Mouse (Mus musculus) MEL (cell line): Measurements from ENCODE around the gene Pigx. TPM values are rescaled to one million over a fixed set of nuclear protein-coding genes. Genes with fewer than 3 reads are reported as not detected.

Source experiments
- DNase-seq: peaks from one replicate; pipeline ENCODE4 v3.0.0; 2011; ENCODE audit warnings: low read depth, low spot score
- H3K27ac ChIP-seq: 2 replicates; pipeline ENCODE4 v1.5.1; 2012; ENCODE audit warnings: low read depth, mild to moderate bottlenecking, control low read depth, low read length, moderate library complexity; ENCODE audit not compliant: control insufficient read depth
- H3K27me3 ChIP-seq, 2 experiments: fragments of 150-350 bp in 1 of 2; sonication (generic) in 1 of 2; 2 replicates each; pipeline ENCODE4 v1.6.1; 2012; ENCODE audit warnings: low read length in 2 of 2, mild to moderate bottlenecking in 2 of 2, improper control_type of control experiment in 1 of 2, moderate library complexity in 1 of 2; ENCODE audit not compliant: insufficient read depth in 2 of 2, control insufficient read depth in 1 of 2
- H3K36me3 ChIP-seq, 2 experiments: 2 replicates each; pipeline ENCODE4 v1.6.1; 2012 to 2014; ENCODE audit warnings: low read length in 2 of 2, improper control_type of control experiment in 1 of 2, inconsistent platforms in 1 of 2, mild to moderate bottlenecking in 1 of 2; ENCODE audit not compliant: insufficient read depth in 2 of 2, control insufficient read depth in 1 of 2
- H3K4me1 ChIP-seq, 2 experiments: fragments of 150-350 bp in 1 of 2; sonication (generic) in 1 of 2; 2 replicates each; pipeline ENCODE4 v1.6.1; 2012; ENCODE audit warnings: low read length in 2 of 2, improper control_type of control experiment in 1 of 2, mild to moderate bottlenecking in 1 of 2; ENCODE audit not compliant: insufficient read depth in 2 of 2, control insufficient read depth in 1 of 2
- H3K4me3 ChIP-seq, 2 experiments: fragments of 150-350 bp in 1 of 2; sonication (generic) in 1 of 2; 2 replicates each; pipeline ENCODE4 v1.5.1; 2012; ENCODE audit warnings: low read depth in 2 of 2, low read length in 2 of 2, mild to moderate bottlenecking in 2 of 2, moderate library complexity in 2 of 2, control low read depth in 1 of 2, improper control_type of control experiment in 1 of 2; ENCODE audit not compliant: control insufficient read depth in 1 of 2, insufficient read depth in 1 of 2
- H3K79me2 ChIP-seq: 2 replicates; pipeline ENCODE4 v1.6.1; 2012; ENCODE audit warnings: mild to moderate bottlenecking, low read length, moderate library complexity; ENCODE audit not compliant: control insufficient read depth, poor library complexity, insufficient read depth
- H3K9ac ChIP-seq: 2 replicates; pipeline ENCODE4 v1.6.1; 2012; ENCODE audit warnings: low read depth, mild to moderate bottlenecking, control low read depth, low read length, moderate library complexity; ENCODE audit not compliant: control insufficient read depth, poor library complexity, severe bottlenecking
- H3K9me3 ChIP-seq: fragments of 150-350 bp; sonication (generic); replicated peaks from 2 replicates; pipeline ENCODE4 v1.6.1; 2012; ENCODE audit warnings: mild to moderate bottlenecking, low read length, improper control_type of control experiment, moderate library complexity; ENCODE audit not compliant: insufficient read depth
- E2F4 ChIP-seq: IDR thresholded peaks from 2 replicates; pipeline ENCODE4 v1.6.1; 2011; ENCODE audit warnings: low read depth, low read length, improper control_type of control experiment, borderline replicate concordance
- EP300 ChIP-seq, 2 experiments: IDR thresholded peaks; 2 replicates each; pipeline ENCODE4 v1.6.1; 2011; ENCODE audit warnings: improper control_type of control experiment in 2 of 2, low read length in 2 of 2, low read depth in 1 of 2, mild to moderate bottlenecking in 1 of 2
- KAT2A ChIP-seq: conservative IDR thresholded peaks from 2 replicates; pipeline ENCODE4 v1.6.1; 2012; ENCODE audit warnings: low read depth, low read length, improper control_type of control experiment, inconsistent platforms
- MAZ ChIP-seq: IDR thresholded peaks from 2 replicates; pipeline ENCODE4 v1.6.1; 2012; ENCODE audit warnings: low read depth, mild to moderate bottlenecking, inconsistent platforms, low read length, improper control_type of control experiment
- RCOR1 ChIP-seq: IDR thresholded peaks from 2 replicates; pipeline ENCODE4 v1.6.1; 2012; ENCODE audit warnings: low read depth, mild to moderate bottlenecking, inconsistent platforms, low read length, improper control_type of control experiment
- SMC3 ChIP-seq: IDR thresholded peaks from 2 replicates; pipeline ENCODE4 v1.6.1; 2011; ENCODE audit warnings: low read depth, low read length, improper control_type of control experiment
- UBTF ChIP-seq: IDR thresholded peaks from 2 replicates; pipeline ENCODE4 v1.6.1; 2012; ENCODE audit warnings: low read depth, mild to moderate bottlenecking, inconsistent platforms, low read length, improper control_type of control experiment, moderate library complexity, borderline replicate concordance; ENCODE audit not compliant: insufficient read depth
- USF2 ChIP-seq, 2 experiments: IDR thresholded peaks; 2 replicates each; pipeline ENCODE4 v1.6.1; 2011 to 2012; ENCODE audit warnings: improper control_type of control experiment in 2 of 2, low read length in 2 of 2, borderline replicate concordance in 1 of 2, inconsistent platforms in 1 of 2, low read depth in 1 of 2, mild to moderate bottlenecking in 1 of 2; ENCODE audit not compliant: insufficient read depth in 1 of 2
- ZMIZ1 ChIP-seq: IDR thresholded peaks from 2 replicates; pipeline ENCODE4 v1.6.1; 2012; ENCODE audit warnings: low read depth, mild to moderate bottlenecking, inconsistent platforms, low read length, improper control_type of control experiment, moderate library complexity
- ZNF384 ChIP-seq: IDR thresholded peaks from 2 replicates; pipeline ENCODE4 v1.6.1; 2012; ENCODE audit warnings: low read depth, mild to moderate bottlenecking, inconsistent platforms, low read length, improper control_type of control experiment
- polyA plus RNA-seq, 2 experiments: library from polyadenylated mRNA; stranded (reverse) in 1 of 2; unstranded in 1 of 2; fragments of >175 nt in 1 of 2; fragments of >200 nt in 1 of 2; gene quantifications; 2 replicates each; pipeline versions ENCODE4 v1.2.1 to v1.2.4; 2012; ENCODE audit warnings: low replicate concordance in 2 of 2, low read depth in 1 of 2; ENCODE audit not compliant: insufficient read length in 2 of 2, insufficient read depth in 1 of 2, missing spikeins in 1 of 2
- total RNA-seq: library from RNA; depleted of rRNA; stranded (reverse); fragments of 300-350 nt; gene quantifications from 2 replicates; pipeline ENCODE4 v1.2.3, GENCODE M21; 2012

Gene Pigx
- total and polyA plus RNA-seq, 3 experiments: 22.3 to 29.5 TPM; not detected in 1

GRCm38 (mm10) chr16:32144592-32144991 is 45.1 kb upstream of the Pigx start:
- Histone ChIP-seq H3K4me3 (no peak overlapping the region), H3K9ac (no peak overlapping the region), H3K27me3 (no peaks in the 10 kb centered on the region), H3K4me1 (no peaks in the 10 kb centered on the region), H3K36me3 (peaks cover 0 to 22% of the 10 kb centered on the region in 2 experiments; a peak in 2 of 4 replicates)
- TF ChIP-seq UBTF: no peak
- TF ChIP-seq USF2 (IDR thresholded peaks at IDR 0.05; ENCODE audit: borderline replicate concordance in 1 of 2, insufficient read depth in 1 of 2, low read depth in 1 of 2, low read length in 2 of 2): no peak
- no peak for TF ChIP-seq RCOR1
- TF ChIP-seq, all 39 proteins: peak for 0
- DNase-seq: no peak
- Histone ChIP-seq H3K9me3 (no peaks in the 10 kb centered on the region), H3K27ac (no peak overlapping the region), H3K79me2 (peaks cover 4% of the 10 kb centered on the region)

GRCm38 (mm10) chr16:32143766-32144165 is 44.2 kb upstream of the Pigx start:
- Histone ChIP-seq H3K9ac (no peak overlapping the region), H3K9me3 (no peaks in the 10 kb centered on the region), H3K79me2 (peaks cover 4% of the 10 kb centered on the region), H3K27me3 (no peaks in the 10 kb centered on the region), H3K4me3 (no peak overlapping the region), H3K27ac (no peak overlapping the region), H3K4me1 (no peaks in the 10 kb centered on the region; a peak in 1 of 4 replicates), H3K36me3 (peaks cover 0 to 22% of the 10 kb centered on the region in 2 experiments; a peak in 2 of 4 replicates)
- DNase-seq: no peak
- TF ChIP-seq ZMIZ1 (no peak), ZNF384 (no peak), SMC3 (no peak), E2F4 (no peak), UBTF (no peak), EP300 (IDR thresholded peaks at IDR 0.05; ENCODE audit: low read depth in 1 of 2, low read length in 2 of 2) (no peak), MAZ (no peak), USF2 (IDR thresholded peaks at IDR 0.05; ENCODE audit: borderline replicate concordance in 1 of 2, insufficient read depth in 1 of 2, low read depth in 1 of 2, low read length in 2 of 2) (no peak)

- H3K4me3 ChIP-seq: no peak overlapping the region
- H3K36me3 ChIP-seq: peaks cover 0 to 7% of the 10 kb centered on the region in 2 experiments; a peak in 1 of 4 replicates
- no peak overlapping the region for H3K9ac ChIP-seq
- no peaks in the 10 kb centered on the region for H3K79me2 ChIP-seq
- H3K9me3 ChIP-seq: no peaks in the 10 kb centered on the region
- no peak overlapping the region for H3K27ac ChIP-seq
- no peak for DNase-seq
- H3K4me1 ChIP-seq: no peaks in the 10 kb centered on the region; a peak in 1 of 4 replicates
- TF ChIP-seq UBTF (no peak), KAT2A (no peak)
- no peaks in the 10 kb centered on the region for H3K27me3 ChIP-seq
Observed at GRCm38 (mm10) chr16:32138954-32139353, 39.4 kb upstream of the Pigx start.
